Mouse (Mus musculus) A20 (cell line): Measurements from ENCODE around the gene Klhl33.
"Not testable (repeated sequence)": the region's sequence is repeated elsewhere in the genome, so short reads cannot be mapped to it uniquely, and the experiment has no call there.

Experiments used
- DNase-seq: peaks from one replicate; pipeline ENCODE4 v3.0.0-alpha.2; 2011; ENCODE audit warnings: low read depth, low spot score

The Klhl33 gene

DNA sequence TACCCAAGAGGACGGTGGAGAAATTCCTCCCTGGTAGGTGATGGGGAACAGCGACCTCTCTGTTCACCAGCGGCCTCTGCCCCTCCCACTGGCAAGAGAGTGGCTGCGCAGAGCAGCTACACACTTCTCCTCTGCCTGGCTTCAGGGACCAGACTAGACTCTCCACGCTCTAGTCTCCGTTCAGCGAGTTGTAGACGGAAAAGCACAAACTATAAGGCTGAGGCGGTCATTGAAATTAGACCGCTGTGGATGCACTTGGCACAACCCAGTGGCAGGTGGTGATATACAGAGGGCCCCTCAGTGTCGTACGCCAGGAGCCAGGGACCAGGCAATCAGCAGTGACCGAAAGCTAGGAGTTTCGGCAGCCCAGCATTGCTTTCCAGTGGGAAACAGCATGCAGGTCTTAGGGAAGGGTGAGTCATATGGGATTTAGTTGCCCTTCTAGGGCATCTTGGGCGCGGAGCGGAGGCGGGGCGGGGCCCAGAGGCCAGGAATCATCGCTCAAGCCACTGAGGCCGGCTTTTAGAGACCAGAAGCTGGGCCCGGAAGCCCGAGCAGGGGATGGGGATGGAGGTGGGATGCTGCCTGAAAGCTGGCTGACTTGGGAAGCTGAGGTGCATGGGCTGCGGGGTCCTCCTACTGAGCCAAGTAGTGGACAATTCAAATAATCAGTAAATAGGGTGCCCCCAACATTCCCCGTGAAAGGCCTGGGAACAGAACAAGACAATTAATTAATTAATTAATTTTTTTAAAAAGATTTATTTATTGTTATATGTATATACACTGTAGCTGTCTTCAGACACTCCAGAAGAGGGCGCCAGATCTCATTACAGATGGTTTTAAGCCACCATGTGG, 6.9 kb upstream of the Klhl33 start:
- DNase-seq, result no peak

- DNase-seq, result peak; percentile 11
These were observed 685 bp upstream of the Klhl33 start for GRCm38 (mm10) chr14:50897992-50898391.

DNA sequence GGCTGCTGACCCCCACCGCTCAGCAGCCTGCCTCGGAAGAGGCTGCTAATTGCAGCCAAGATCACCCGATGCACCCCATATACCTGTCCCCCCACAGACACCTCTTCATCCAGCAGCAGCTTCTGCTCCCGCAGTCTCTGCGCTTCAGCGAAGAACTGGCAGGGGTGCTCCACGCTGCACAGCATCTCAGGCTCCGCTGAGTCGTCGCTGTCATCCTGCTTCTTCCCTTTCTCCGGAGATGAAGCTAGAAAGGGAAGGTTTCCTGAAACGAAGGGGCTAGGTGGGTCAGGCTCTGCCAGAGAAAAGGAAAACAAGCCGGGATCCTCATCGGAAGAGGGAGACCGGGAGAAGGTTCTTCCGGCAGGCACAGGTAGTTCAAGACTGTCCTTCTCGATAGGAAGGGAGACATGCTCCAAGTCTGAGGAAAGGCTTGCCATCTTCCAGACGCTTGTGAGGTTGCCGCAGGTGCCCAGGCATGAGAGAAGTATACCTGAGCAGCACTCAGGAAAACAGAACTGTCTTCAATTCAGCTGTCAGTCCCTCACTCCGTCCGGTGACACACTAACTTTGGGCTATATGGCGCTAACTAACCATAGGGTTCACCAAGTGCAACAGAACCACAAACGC, 447 bp downstream of the Klhl33 start:
- no peak for DNase-seq

DNA sequence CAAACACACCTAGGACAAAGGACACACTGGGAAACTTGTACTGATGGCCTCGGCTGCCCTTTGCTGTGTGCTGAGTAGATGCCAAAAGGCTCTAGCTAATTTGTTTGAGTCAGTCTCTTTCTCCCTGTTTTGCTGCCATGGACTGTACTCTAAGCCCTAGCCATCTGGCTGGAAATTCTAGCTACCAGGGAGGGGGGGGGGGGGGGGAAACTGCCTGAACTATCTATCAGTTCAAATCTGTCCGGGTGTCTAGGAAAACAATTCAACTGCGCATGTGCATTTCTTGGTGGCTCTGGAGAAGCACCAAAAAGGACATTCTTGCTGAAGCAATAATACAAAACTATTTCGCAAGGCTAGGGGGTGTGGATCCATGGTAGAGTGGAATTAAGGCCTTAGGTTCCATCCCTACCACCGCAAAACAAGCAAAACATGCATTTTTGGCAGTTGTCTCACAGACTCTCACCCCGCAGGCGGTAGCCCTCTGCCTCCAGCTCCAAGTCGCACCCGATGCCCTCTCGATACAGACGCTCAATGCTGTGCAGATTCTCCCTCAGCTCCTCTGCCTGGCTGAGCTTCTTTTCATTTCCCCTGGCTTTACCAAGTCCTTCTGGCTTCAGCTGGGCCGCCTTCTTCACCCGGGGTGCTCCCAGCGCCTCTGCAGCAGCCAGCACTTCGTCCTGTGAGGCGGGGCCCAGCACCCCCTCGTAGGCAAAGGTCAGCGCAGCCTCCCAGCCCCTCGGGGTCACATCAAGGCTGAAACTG, 1.1 kb downstream of the Klhl33 start:
- DNase-seq, result no peak

DNA sequence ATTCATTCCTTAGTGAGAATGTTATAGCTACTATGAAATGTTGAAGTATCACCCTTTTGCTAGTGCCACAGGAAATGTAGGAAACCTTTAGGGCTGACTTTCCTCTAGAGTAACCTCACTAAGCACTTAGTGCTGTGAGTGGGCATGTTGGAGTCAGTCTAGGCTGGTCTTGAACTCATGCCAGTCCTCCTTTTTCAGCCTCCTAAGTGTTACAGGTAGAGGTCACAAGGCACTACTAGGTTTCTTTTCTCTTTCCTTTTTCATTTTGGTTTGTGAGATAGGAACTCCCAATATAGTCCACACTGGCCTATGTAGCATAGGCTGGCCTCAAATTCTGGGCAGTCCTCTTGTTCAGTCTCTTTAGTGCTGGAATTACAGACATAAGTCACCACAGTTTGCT, 1.9 kb downstream of the Klhl33 start:
- DNase-seq, result no peak

DNA sequence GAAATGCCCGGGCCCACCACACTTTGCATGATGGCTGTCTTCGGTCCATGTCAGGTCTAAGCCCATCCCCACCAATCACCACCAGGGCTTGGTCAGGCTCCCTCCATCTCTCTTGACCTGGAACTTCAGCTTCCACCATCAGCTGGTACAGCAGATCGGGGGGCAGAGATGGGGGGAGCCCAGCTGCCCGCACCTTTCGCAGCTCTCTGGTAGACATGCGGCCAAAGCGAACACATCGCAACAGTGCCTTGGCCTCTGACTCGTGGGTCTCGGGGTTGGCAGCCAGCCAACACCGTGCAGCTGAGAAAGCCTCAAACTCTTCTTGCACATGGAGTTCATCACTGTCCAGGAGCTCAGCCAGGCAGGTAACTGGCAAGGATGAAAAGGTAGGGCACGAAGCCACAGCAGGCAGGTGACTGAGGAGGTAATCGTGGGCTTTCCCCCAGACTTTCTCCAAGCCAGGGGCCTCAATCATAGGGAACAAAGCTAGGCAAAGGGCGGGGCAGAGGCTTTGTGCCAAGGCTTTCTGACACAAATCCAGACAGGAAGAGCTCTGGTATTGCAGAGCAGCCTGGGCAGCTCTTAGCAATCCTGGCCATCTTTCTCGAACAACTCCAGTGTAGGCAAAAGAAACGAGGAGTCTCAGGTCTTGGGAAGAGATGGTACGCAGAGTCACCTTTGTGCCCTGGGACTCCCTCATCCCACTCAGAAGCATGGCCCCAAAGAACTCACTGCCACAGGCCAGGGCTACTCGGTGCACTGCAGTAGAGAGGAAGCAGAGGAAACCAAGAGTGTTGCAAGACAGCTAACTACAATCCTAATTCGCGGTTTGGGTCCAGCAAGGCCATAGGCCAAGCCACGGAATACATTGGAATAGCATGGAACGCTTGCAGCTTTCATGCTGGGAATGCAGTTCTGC, 4.5 kb downstream of the Klhl33 start:
- DNase-seq, result no peak

DNA sequence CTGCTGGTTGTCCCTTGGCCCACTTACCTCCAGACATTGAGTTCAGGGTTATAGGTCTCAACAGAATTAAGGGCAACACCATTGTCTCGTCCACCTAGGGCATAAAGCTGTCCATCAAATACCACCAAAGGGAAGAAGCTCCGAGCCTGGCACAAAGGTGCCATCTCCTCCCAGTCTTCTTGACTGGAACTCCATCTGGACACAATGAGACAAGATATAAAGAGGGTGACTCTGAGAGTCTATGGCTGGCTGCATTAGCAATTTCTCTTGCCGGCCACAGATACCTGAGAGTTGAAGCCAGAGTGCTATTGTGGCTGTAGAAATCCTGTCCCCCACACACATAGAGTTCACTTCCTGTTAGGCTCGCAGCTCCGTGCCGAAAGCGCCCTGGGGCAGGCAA, 5.2 kb downstream of the Klhl33 start:
- DNase-seq, result no peak

DNA sequence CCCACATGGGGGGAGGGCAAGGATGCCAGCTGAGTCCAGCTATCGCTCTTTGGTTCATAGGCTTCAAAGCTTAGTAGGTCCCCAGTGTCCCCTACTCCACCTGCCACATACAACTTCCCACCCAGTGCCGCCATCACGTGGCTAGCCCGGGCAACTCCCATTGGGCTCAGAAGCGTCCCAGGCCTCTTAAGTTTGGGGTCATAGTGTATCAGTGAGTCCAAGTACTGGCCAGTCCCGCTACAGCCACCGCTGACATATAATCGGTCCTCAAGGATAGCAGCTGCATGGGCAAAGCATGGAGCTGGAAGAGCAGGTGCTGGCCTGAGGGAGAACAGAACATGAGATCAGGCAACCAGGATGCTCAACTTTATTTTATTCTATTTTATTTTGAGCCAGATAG, 5.7 kb downstream of the Klhl33 start:
- DNase-seq, result no peak

GRCm38 (mm10) chr14:50876236-50876950, 20.9 kb downstream of the Klhl33 start:
- no peak for DNase-seq

GRCm38 (mm10) chr14:50875591-50876230, 21.6 kb downstream of the Klhl33 start:
- DNase-seq, result no peak

DNA sequence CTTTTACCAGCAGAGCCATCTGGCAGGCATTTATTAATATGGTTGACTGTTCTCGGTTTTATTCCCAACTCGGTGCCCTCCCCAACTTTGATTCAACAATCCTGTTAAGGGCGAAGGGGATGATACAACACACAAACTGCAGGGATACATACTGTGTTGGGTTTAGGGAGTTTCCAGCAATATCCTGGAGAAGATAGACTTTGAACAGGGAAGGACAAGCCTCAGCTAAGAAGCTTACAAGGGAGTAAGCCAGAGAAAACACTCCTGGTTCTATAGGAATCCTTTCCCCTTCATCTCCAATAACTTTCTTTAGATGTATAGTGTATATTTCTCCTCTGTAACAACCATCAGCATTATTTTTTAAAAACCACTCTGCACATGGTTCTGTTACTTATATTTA, 22.1 kb downstream of the Klhl33 start:
- DNase-seq, result no peak

- DNase-seq, result peak; percentile 64
These were observed 26.0 kb downstream of the Klhl33 start for GRCm38 (mm10) chr14:50871284-50871683.

DNA sequence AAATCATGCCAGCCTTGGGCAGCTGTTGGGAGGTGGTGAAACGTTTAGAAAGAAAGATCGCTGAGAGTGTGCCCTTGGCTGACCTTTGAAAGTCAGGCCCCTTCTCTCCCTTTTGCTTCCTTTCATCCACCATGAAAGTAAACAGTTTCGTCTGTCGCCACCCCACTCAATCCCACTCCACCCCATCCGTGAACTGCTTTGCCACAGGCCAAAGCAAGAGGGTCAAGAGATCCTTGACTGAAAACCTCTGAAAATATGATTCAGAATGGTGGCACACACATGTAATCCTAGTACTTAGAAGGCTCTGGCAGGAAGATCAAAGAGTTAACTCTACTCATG, 26.5 kb downstream of the Klhl33 start:
- no peak for DNase-seq

GRCm38 (mm10) chr14:50869889-50870804, 27.2 kb downstream of the Klhl33 start, which contains the start of gene Tep1:
TSS of gene Tep1 (minus strand) at chr14:50870560.
- DNase-seq, result peak; percentile 95

- no peak for DNase-seq
These were observed 28.7 kb downstream of the Klhl33 start for GRCm38 (mm10) chr14:50868656-50869055.

- DNase-seq, result no peak
These were observed 29.1 kb downstream of the Klhl33 start for GRCm38 (mm10) chr14:50868211-50868610.

DNA sequence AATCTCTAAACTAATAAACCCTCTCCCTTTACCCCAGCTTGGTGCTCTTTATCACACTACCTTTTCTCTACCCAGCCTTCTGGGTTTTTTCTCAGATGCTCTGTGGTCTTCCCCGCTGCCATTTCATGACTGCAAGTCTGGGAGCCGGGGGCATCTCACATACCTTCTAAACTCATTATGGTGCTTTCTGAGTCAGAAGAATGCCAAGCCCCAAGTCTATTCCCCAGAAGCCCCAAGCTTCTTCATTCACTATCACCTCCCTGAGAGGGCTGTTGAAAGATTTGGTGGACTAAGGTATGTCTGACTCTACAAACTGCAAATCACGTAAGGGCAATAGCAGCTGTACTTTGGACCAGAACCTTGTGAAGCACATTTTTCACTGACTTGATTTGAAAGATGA, 30.3 kb downstream of the Klhl33 start:
- DNase-seq, result no peak

DNA sequence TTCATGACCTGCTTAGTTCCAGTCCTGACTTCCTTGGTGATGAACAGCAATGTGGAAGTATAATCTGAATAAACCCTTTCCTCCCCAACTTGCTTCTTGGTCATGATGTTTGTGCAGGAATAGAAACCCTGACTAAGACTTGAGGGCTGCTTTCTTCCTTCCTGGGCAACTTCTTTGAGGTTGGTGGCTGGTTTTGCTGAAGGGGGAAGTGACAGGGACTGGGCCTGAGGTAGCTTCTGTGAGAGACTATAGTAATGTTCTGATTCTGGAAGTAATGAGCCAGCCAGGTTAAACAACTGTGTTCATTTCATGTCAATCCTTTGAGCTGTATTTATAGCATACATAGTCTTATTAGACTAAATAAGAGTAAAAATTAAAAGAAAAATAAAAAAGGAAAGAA, 32.3 kb downstream of the Klhl33 start:
- DNase-seq, result not testable (repeated sequence)

DNA sequence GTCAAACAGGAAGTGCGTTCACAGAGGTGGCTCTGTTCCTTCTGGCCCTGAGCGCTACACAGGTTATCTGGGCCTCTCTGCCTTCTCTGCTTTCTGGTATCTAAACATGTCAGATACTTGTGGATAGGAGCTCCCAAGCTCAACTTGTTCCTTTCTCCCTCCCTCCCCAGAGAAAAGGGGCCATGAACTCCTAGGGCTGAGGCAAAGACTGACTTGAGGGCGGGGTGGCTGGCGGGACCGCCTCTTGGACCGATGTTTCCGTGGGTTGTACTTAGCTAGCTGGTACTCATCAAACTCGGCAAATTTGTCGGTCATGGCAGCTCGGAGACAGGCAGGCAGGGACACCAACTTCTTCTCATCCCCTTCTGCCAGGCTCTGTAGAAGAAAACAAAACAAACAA, 34.7 kb downstream of the Klhl33 start:
- no peak for DNase-seq
